Mouse (Mus musculus) olfactory bulb, adult 2 months (tissue): ENCODE measurements around the gene RPS10-NUDT3.

Source experiments
- CTCF ChIP-seq: fragments of 200-500 bp; IDR thresholded peaks from 2 replicates; pipeline ENCODE4 v1.5.1; 2012; ENCODE audit warnings: low read depth, mild to moderate bottlenecking, low read length, moderate library complexity; ENCODE audit not compliant: insufficient read depth
- POLR2A ChIP-seq: fragments of 200-500 bp; IDR thresholded peaks from 2 replicates; pipeline ENCODE4 v1.6.1; 2012; ENCODE audit warnings: mild to moderate bottlenecking, low read depth, low read length, moderate library complexity; ENCODE audit not compliant: insufficient read depth

DNA sequence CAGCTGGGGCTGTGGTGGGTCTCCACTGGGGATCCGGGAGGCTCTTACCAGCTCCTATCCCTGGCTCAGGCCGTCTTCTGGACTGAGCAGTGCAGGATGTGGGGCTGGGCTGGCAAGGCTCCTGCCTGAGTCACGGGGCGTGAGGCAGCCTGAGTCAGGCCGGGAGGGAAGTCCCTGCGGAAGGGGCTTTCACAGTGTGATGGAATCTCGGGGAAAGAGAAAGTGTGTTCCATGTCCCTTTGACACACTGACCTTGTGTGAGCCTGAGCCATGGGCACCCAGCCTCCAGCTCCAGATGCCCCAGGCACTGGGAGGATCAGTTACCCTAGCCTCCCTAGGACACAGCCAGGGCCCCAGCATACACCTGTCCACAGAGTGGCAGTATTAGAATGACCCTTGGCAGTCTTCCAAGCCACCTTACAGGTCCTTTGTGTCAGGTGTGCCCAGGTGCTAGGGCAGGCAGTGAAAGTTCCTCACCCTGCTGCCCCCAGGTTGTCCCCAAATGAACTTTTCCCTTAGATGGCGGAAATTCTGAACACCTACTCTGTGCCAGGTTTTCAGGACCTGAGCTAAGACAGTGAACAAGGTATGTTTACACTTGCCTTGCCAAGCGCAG, 87.7 kb downstream of the RPS10-NUDT3 start:
- TF ChIP-seq CTCF (no peak), POLR2A (no peak)
